Mouse (Mus musculus) testis, adult 2 months (tissue): ENCODE measurements around the gene Prkaa1.

Source experiments
- CTCF ChIP-seq: fragments of 200-500 bp; IDR thresholded peaks from 2 replicates; pipeline ENCODE4 v1.5.1; 2012; ENCODE audit warnings: low read depth, mild to moderate bottlenecking, inconsistent platforms, low read length, moderate library complexity; ENCODE audit not compliant: control insufficient read depth, insufficient read depth, insufficient replicate concordance
- POLR2A ChIP-seq: fragments of 200-500 bp; IDR thresholded peaks from 2 replicates; pipeline ENCODE4 v1.6.1; 2012; ENCODE audit warnings: low read depth, mild to moderate bottlenecking, inconsistent platforms, low read length, moderate library complexity; ENCODE audit not compliant: control insufficient read depth

DNA sequence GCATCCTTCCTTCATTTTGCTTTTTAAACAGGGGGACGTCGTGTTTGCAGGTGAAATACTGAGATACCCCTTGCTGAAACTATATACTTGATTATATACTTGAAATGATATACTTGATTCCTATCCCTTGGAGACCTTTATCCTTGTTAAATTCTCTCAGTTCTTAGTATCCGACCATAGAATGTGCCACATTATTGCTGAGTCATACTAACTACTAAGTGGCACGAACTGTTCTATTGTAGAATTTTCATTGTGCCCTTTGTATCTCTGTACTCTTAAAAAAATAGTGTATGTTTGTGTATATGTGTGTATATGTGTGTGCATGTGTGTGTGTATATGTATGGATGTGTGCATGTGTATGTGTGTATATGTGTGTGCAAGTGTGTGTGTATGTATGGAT, 12.7 kb downstream of the Prkaa1 start:
- TF ChIP-seq POLR2A (no peak), CTCF (no peak)
